Mouse (Mus musculus) hindbrain, embryonic 15.5 days (tissue): ENCODE measurements at regions not wholly inside any gene's neighbourhood (a gene's known extent, or its start where the extent isn't known, plus 50 kb on each side); places are given as distances from the start of the nearest gene placed in this dataset.

Experiments used
- ATAC-seq: fragments of 200-750 bp; cut with Nextera tagmentation; 2 replicates; pipeline ENCODE4 v1.8.0; 2017; ENCODE audit warnings: low read depth, moderate number of reproducible peaks, moderate TSS enrichment; ENCODE audit not compliant: low FRiP score
- H3K27ac ChIP-seq: fragments of 300-500 bp; sonication (generic); replicated peaks from 2 replicates; pipeline ENCODE4 v1.5.1; 2015; ENCODE audit warnings: mild to moderate bottlenecking, inconsistent platforms
- H3K27me3 ChIP-seq: fragments of 300-500 bp; sonication (generic); 2 replicates; pipeline ENCODE4 v1.6.1; 2015; ENCODE audit warnings: control low read depth, inconsistent platforms
- H3K36me3 ChIP-seq: fragments of 300-500 bp; sonication (generic); 2 replicates; pipeline ENCODE4 v1.6.1; 2015; ENCODE audit warnings: control low read depth, inconsistent platforms
- H3K4me1 ChIP-seq: fragments of 300-500 bp; sonication (generic); replicated peaks from 2 replicates; pipeline ENCODE4 v1.6.1; 2015; ENCODE audit warnings: control low read depth, inconsistent platforms
- H3K4me2 ChIP-seq: fragments of 300-500 bp; sonication (generic); 2 replicates; pipeline ENCODE4 v1.6.1; 2015; ENCODE audit warnings: moderate library complexity, mild to moderate bottlenecking, inconsistent platforms
- H3K4me3 ChIP-seq: fragments of 300-500 bp; sonication (generic); 2 replicates; pipeline ENCODE4 v1.5.1; 2015; ENCODE audit warnings: mild to moderate bottlenecking, inconsistent platforms
- H3K9ac ChIP-seq: fragments of 300-500 bp; sonication (generic); 2 replicates; pipeline ENCODE4 v1.6.1; 2015; ENCODE audit warnings: inconsistent platforms
- H3K9me3 ChIP-seq: fragments of 300-500 bp; sonication (generic); 2 replicates; pipeline ENCODE4 v1.6.1; 2016; ENCODE audit warnings: control low read depth, inconsistent platforms
- WGBS: fragments of 180-500 bp; shearing (Covaris S2); methylation state at CpG from one replicate; pipeline ENCODE4 v1.1.7; 2015; 5-methylcytosine and 5-hydroxymethylcytosine counted together

- no peak for ATAC-seq
- H3K27ac ChIP-seq, result no peak overlapping the region
- H3K27me3 ChIP-seq, result no peaks in the 10 kb centered on the region
- H3K4me2 ChIP-seq, result no peak overlapping the region
- H3K9me3 ChIP-seq, result no peaks in the 10 kb centered on the region
- no peaks in the 10 kb centered on the region for H3K36me3 ChIP-seq
- H3K4me1 ChIP-seq, result peaks cover 7% of the 10 kb centered on the region; the same call in 1 of the 2 replicates
- WGBS, result 65% methylated on average over 4 of the region's 4 CpGs
- no peak overlapping the region for H3K4me3 ChIP-seq
- no peak overlapping the region for H3K9ac ChIP-seq
These were observed 141.3 kb downstream of the Chst1 start for GRCm38 (mm10) chr2:92740776-92741295.

- no peak overlapping the region for H3K4me2 ChIP-seq
- no peak overlapping the region for H3K4me3 ChIP-seq
- no peaks in the 10 kb centered on the region for H3K36me3 ChIP-seq
- H3K9me3 ChIP-seq, result no peaks in the 10 kb centered on the region
- WGBS, result 73% methylated on average over 5 of the region's 5 CpGs
- H3K4me1 ChIP-seq, result peaks cover 7% of the 10 kb centered on the region; the same call in 1 of the 2 replicates
- no peak for ATAC-seq
- no peaks in the 10 kb centered on the region for H3K27me3 ChIP-seq
- H3K27ac ChIP-seq, result no peak overlapping the region
- H3K9ac ChIP-seq, result no peak overlapping the region
These were observed 142.5 kb downstream of the Chst1 start for GRCm38 (mm10) chr2:92742025-92742424.

GRCm38 (mm10) chr2:92742671-92743070 lies 143.2 kb downstream of the Chst1 start:
- H3K4me3 ChIP-seq, result no peak overlapping the region
- no peak overlapping the region for H3K27ac ChIP-seq

DNA sequence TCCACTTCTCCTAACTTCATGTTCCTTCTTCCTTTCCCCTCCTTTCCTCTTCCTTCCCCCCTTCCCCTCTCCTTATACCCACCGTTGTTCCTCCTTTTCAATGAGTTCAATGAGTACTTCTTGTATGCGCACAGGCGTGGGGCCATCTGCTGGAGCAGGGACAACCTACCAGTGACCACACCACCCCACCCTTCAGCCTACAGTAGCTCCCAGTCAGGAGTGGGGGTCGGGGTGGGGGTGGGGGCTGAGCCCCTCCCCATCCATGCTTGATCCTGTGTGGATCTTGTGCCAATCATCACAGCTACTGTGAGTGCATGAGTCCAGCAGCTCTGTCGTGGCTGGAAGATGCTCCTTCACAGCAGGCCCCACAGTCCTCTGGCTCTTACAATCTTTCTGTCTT lies 143.6 kb downstream of the Chst1 start:
- WGBS, result 41% methylated on average over 5 of the region's 5 CpGs
- H3K4me1 ChIP-seq, result peaks cover 7% of the 10 kb centered on the region; the same call in 1 of the 2 replicates
- no peaks in the 10 kb centered on the region for H3K9me3 ChIP-seq
- no peak overlapping the region for H3K27ac ChIP-seq
- H3K36me3 ChIP-seq, result no peaks in the 10 kb centered on the region
- no peak overlapping the region for H3K9ac ChIP-seq
- 0 out of 2 replicates have a peak, but pooled peaks have one; percentile 58 for ATAC-seq
- no peak overlapping the region for H3K4me2 ChIP-seq
- no peaks in the 10 kb centered on the region for H3K27me3 ChIP-seq
- no peak overlapping the region for H3K4me3 ChIP-seq

More at GRCm38 (mm10) chr2:92742671-92743070, 143.2 kb downstream of the Chst1 start:
- no peak for ATAC-seq
- H3K9me3 ChIP-seq, result no peaks in the 10 kb centered on the region
- H3K4me2 ChIP-seq, result no peak overlapping the region
- no peaks in the 10 kb centered on the region for H3K36me3 ChIP-seq
- H3K9ac ChIP-seq, result no peak overlapping the region
- peaks cover 7% of the 10 kb centered on the region; the same call in 1 of the 2 replicates for H3K4me1 ChIP-seq
- H3K27me3 ChIP-seq, result no peaks in the 10 kb centered on the region

DNA sequence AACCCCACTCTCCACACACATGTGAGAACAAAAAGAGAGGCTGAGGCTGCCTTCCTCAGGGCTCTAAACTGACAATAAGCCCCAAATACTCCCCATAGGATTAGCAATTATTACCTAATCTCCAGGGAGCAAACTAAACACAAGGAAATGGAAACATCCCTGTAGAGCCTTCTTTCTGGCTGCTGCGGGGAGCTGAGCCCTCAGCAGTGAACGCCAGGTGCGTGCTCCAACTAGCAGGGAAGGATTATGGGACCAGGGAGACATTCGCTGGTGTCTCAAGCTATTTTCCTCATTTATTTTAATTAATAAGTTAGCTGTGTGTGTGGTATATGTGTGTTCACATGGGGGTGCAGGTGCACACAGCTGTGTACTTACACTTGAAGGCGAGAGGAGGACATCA lies 144.4 kb downstream of the Chst1 start:
- 41% methylated on average over 5 of the region's 5 CpGs for WGBS
- Histone ChIP-seq H3K27ac (no peak overlapping the region), H3K27me3 (no peaks in the 10 kb centered on the region), H3K9ac (no peak overlapping the region), H3K4me1 (peaks cover 7% of the 10 kb centered on the region; the same call in 1 of the 2 replicates), H3K36me3 (no peaks in the 10 kb centered on the region), H3K4me3 (no peak overlapping the region), H3K4me2 (no peak overlapping the region), H3K9me3 (no peaks in the 10 kb centered on the region)
- ATAC-seq, result no peak

DNA sequence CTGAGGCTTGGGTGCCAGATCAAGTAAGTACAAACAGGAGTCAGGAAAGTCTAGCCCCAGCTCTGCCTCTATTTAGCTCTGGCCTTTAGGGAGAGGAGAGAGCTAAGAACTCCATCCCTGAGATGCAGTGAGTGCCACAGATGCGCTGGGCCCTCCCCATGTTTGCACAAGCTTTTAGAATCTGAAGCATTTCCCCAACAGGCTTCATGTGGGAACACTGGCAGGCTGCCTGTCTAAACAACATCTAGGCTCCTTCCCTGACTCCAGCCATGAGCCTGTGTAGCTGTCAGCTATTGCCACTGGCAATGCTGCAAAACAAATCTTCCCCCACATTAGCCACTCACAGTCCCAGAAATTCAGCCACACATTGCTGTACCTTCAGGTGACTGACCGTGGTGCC lies 147.9 kb downstream of the Chst1 start:
- no peak for ATAC-seq
- no peak overlapping the region for H3K4me2 ChIP-seq
- H3K9me3 ChIP-seq, result no peaks in the 10 kb centered on the region
- no peak overlapping the region for H3K4me3 ChIP-seq
- peaks cover 7% of the 10 kb centered on the region; the same call in 1 of the 2 replicates for H3K4me1 ChIP-seq
- H3K36me3 ChIP-seq, result no peaks in the 10 kb centered on the region
- no peak overlapping the region for H3K9ac ChIP-seq
- no peaks in the 10 kb centered on the region for H3K27me3 ChIP-seq
- WGBS, result 78% methylated on average over 2 of the region's 2 CpGs
- no peak overlapping the region for H3K27ac ChIP-seq

DNA sequence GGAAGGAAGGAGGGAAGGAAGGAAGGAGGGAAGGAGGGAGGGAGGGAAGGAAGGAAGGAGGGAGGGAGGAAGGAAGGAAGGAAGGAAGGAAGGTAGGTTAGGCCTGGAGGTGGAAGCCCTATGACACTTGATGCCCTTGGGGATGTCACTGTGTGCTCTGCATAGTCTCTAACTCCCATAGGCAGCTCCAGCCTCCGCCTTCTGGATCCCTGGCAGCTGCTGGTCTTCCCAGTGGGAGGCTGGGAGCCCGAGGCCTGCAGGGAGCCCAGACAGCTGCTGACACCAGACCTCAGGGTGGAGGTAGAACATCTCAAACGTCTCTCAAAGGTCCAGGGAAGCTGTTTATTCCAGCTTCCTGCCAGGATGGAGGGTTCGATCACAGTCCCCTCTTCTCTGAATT lies 150.6 kb downstream of the Chst1 start:
- H3K4me1 ChIP-seq, result no peaks in the 10 kb centered on the region
- H3K27me3 ChIP-seq, result no peaks in the 10 kb centered on the region
- no peak overlapping the region for H3K9ac ChIP-seq
- no peaks in the 10 kb centered on the region for H3K9me3 ChIP-seq
- ATAC-seq, result no peak
- no peak overlapping the region for H3K4me3 ChIP-seq
- WGBS, result 39% methylated on average over 4 of the region's 4 CpGs
- no peak overlapping the region for H3K4me2 ChIP-seq
- H3K36me3 ChIP-seq, result no peaks in the 10 kb centered on the region
- H3K27ac ChIP-seq, result no peak overlapping the region

- ATAC-seq, result peak; percentile 54; the same call in 1 of the 2 replicates
- H3K4me1 ChIP-seq, result no peaks in the 10 kb centered on the region
- 20% methylated on average over 4 of the region's 4 CpGs for WGBS
These were observed 151.2 kb downstream of the Chst1 start for GRCm38 (mm10) chr2:92750672-92751071.

DNA sequence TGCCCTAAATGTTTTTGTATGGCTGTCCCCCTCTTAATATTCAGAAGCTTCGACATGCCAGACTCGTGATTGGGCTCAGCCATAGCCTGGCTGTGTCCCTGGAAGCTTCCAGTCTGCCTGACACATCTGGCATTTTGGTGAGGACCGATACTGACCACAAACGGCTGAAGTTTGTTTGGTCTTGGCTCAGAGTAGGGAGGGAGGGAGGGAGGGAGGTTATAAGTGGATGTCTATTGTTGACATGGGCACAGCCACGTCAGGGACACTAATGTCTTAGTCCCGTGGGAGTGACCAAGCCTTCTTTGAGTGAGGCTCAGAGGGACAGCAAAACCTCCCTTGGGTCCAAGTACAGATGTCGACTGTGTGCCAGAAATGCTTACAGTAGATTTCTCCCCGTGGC lies 151.7 kb downstream of the Chst1 start:
- Histone ChIP-seq H3K4me2 (no peak overlapping the region), H3K36me3 (no peaks in the 10 kb centered on the region), H3K27ac (no peak overlapping the region), H3K4me3 (no peak overlapping the region), H3K9ac (no peak overlapping the region), H3K9me3 (no peaks in the 10 kb centered on the region), H3K27me3 (no peaks in the 10 kb centered on the region), H3K4me1 (no peaks in the 10 kb centered on the region)
- no peak for ATAC-seq
- 41% methylated on average over 8 of the region's 8 CpGs for WGBS

More at GRCm38 (mm10) chr2:92750672-92751071, 151.2 kb downstream of the Chst1 start:
- Histone ChIP-seq H3K9ac (no peak overlapping the region), H3K4me3 (no peak overlapping the region), H3K27me3 (no peaks in the 10 kb centered on the region), H3K9me3 (no peaks in the 10 kb centered on the region), H3K36me3 (no peaks in the 10 kb centered on the region), H3K4me2 (no peak overlapping the region), H3K27ac (no peak overlapping the region)

GRCm38 (mm10) chr2:92752156-92752555 lies 152.6 kb downstream of the Chst1 start:
- Histone ChIP-seq H3K9ac (no peak overlapping the region), H3K4me1 (no peaks in the 10 kb centered on the region), H3K4me3 (no peak overlapping the region), H3K9me3 (no peaks in the 10 kb centered on the region), H3K27me3 (no peaks in the 10 kb centered on the region), H3K4me2 (no peak overlapping the region), H3K27ac (no peak overlapping the region), H3K36me3 (no peaks in the 10 kb centered on the region)
- ATAC-seq, result no peak
- 83% methylated on average over 3 of the region's 3 CpGs for WGBS

- no peak overlapping the region for H3K4me3 ChIP-seq
- no peak overlapping the region for H3K9ac ChIP-seq
- no peaks in the 10 kb centered on the region for H3K4me1 ChIP-seq
- H3K27ac ChIP-seq, result no peak overlapping the region
- WGBS, result 86% methylated on average over 8 of the region's 8 CpGs
- no peaks in the 10 kb centered on the region for H3K27me3 ChIP-seq
- no peaks in the 10 kb centered on the region for H3K36me3 ChIP-seq
- no peaks in the 10 kb centered on the region for H3K9me3 ChIP-seq
- no peak for ATAC-seq
- H3K4me2 ChIP-seq, result no peak overlapping the region
These were observed 153.3 kb downstream of the Chst1 start for GRCm38 (mm10) chr2:92752794-92753193.

- no peaks in the 10 kb centered on the region for H3K36me3 ChIP-seq
- no peak overlapping the region for H3K4me3 ChIP-seq
- no peaks in the 10 kb centered on the region for H3K27me3 ChIP-seq
- no peak for ATAC-seq
- no peak overlapping the region for H3K9ac ChIP-seq
- no peaks in the 10 kb centered on the region for H3K9me3 ChIP-seq
- no peak overlapping the region for H3K27ac ChIP-seq
- 68% methylated on average over 10 of the region's 10 CpGs for WGBS
- H3K4me2 ChIP-seq, result no peak overlapping the region
- H3K4me1 ChIP-seq, result no peaks in the 10 kb centered on the region
These were observed 155.2 kb downstream of the Chst1 start for GRCm38 (mm10) chr2:92754505-92755280.
